Mouse (Mus musculus) liver, embryonic 14.5 days (tissue): ENCODE measurements at regions not wholly inside any gene's neighbourhood (a gene's known extent, or its start where the extent isn't known, plus 50 kb on each side); places are given as distances from the start of the nearest gene placed in this dataset.

ENCODE experiments used
- ATAC-seq: fragments of 200-750 bp; cut with Nextera tagmentation; 2 replicates; pipeline ENCODE4 v1.8.0; 2017; ENCODE audit warnings: moderate number of reproducible peaks, mild to moderate bottlenecking, moderate library complexity; ENCODE audit not compliant: insufficient read depth
- DNase-seq, 3 experiments: peaks; one replicate each; pipeline ENCODE4 v3.0.0-alpha.2; 2012 to 2013; ENCODE audit warnings: low read depth in 3 of 3, low spot score in 3 of 3
- H3K27ac ChIP-seq: fragments of 300-500 bp; sonication (generic); 2 replicates; pipeline ENCODE4 v1.5.1; 2014; ENCODE audit warnings: moderate library complexity, mild to moderate bottlenecking, control low read depth, inconsistent platforms
- H3K27me3 ChIP-seq: fragments of 300-500 bp; sonication (generic); 2 replicates; pipeline ENCODE4 v1.6.1; 2014; ENCODE audit warnings: mild to moderate bottlenecking, low read length, moderate library complexity; ENCODE audit not compliant: control insufficient read depth, insufficient read depth
- H3K36me3 ChIP-seq: fragments of 300-500 bp; sonication (generic); replicated peaks from 2 replicates; pipeline ENCODE4 v1.6.1; 2014; ENCODE audit warnings: low read depth; ENCODE audit not compliant: control insufficient read depth, insufficient read depth
- H3K4me1 ChIP-seq, 2 experiments: fragments of 200-500 bp in 1 of 2; fragments of 300-500 bp in 1 of 2; sonication (generic) in 1 of 2; replicated peaks; 2 replicates each; pipeline ENCODE4 v1.6.1; 2012 to 2014; ENCODE audit warnings: antibody characterized with exemption in 1 of 2, inconsistent platforms in 1 of 2, low read length in 1 of 2; ENCODE audit not compliant: control insufficient read depth in 2 of 2, insufficient read depth in 2 of 2
- H3K4me2 ChIP-seq: fragments of 300-500 bp; sonication (generic); 2 replicates; pipeline ENCODE4 v1.6.1; 2014; ENCODE audit warnings: low read depth, mild to moderate bottlenecking, control low read depth, moderate library complexity
- H3K4me3 ChIP-seq, 2 experiments: fragments of 200-500 bp in 1 of 2; fragments of 300-500 bp in 1 of 2; sonication (generic) in 1 of 2; 2 replicates each; pipeline ENCODE4 v1.5.1; 2012 to 2014; ENCODE audit warnings: low read depth in 2 of 2, low read length in 2 of 2, mild to moderate bottlenecking in 2 of 2, control low read depth in 1 of 2, inconsistent platforms in 1 of 2, moderate library complexity in 1 of 2; ENCODE audit not compliant: insufficient read depth in 1 of 2
- H3K9ac ChIP-seq: fragments of 300-500 bp; sonication (generic); replicated peaks from 2 replicates; pipeline ENCODE4 v1.6.1; 2014; ENCODE audit warnings: mild to moderate bottlenecking, control low read depth, moderate library complexity
- H3K9me3 ChIP-seq: fragments of 300-500 bp; sonication (generic); 2 replicates; pipeline ENCODE4 v1.6.1; 2016; ENCODE audit warnings: low read length, mixed read lengths; ENCODE audit not compliant: control insufficient read depth
- CTCF ChIP-seq: IDR thresholded peaks from 2 replicates; pipeline ENCODE4 v1.5.1; 2016; ENCODE audit warnings: antibody characterized with exemption, low read depth, control low read depth
- EP300 ChIP-seq: IDR thresholded peaks from 2 replicates; pipeline ENCODE4 v1.6.1; 2016; ENCODE audit warnings: antibody characterized with exemption, low read depth
- WGBS: fragments of 180-500 bp; shearing (Covaris S2); extraction: QIAGEN DNeasy Blood & Tissue Kit; methylation state at CpG from one replicate; pipeline ENCODE4 v1.1.7; 2014; ENCODE audit not compliant: insufficient replicate concordance; 5-methylcytosine and 5-hydroxymethylcytosine counted together

GRCm38 (mm10) chr12:49758391-49758790, 373.4 kb downstream of the Gm43517 start:
- Histone ChIP-seq H3K27me3 (no peaks in the 10 kb centered on the region), H3K4me3 (no peak overlapping the region), H3K4me2 (no peak overlapping the region), H3K9ac (no peak overlapping the region), H3K4me1 (no peaks in the 10 kb centered on the region), H3K9me3 (no peaks in the 10 kb centered on the region), H3K27ac (no peak overlapping the region), H3K36me3 (no peaks in the 10 kb centered on the region)
- DNase-seq (no peak), ATAC-seq (no peak)
- 65% methylated on average over 4 of the region's 4 CpGs for WGBS
- no peak for TF ChIP-seq EP300
- no peak for TF ChIP-seq CTCF

DNA sequence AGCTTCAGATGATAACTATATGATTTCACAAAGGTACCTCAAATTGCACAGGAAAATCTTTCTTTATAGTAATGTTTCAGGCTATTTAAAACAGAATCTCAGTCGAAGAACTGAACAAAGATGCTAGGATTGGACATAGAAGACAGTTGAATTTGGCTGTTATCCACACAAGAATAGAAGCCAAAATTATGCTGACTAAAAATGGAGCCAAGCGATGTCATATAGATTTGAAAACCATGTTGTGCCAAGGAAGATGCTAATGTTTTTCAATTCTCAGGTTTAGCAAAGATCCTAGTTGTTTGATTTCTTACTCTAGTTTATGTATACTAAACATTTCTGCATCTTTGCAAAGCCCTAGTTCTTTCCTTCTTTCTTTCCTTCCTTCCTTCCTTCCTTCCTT, 379.6 kb downstream of the Gm43517 start:
- Histone ChIP-seq H3K9me3 (no peaks in the 10 kb centered on the region), H3K9ac (no peak overlapping the region), H3K27me3 (no peaks in the 10 kb centered on the region), H3K4me2 (no peak overlapping the region), H3K4me1 (no peaks in the 10 kb centered on the region), H3K4me3 (no peak overlapping the region), H3K36me3 (no peaks in the 10 kb centered on the region), H3K27ac (no peak overlapping the region)
- no peak for DNase-seq
- TF ChIP-seq CTCF, result no peak
- ATAC-seq, result no peak
- 49% methylated on average over 2 of the region's 2 CpGs for WGBS

DNA sequence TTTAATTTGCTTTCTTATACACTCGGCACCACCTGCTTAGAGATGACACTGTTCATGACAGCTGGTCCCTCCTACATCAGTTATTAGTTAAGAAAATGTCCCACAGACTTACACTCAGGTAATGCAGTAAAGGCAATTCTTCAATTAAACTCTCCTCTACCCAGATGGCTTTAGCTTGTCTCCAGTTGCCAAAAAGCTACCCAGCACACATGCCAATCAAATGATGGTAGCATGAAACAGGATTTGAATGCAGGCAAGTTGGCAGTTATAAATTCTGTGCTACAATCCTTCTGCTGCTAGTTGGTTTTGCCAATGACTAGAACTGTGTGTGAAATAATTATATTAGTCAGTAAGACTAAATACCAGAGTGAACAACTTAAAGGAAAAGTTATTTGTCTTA, 423.4 kb downstream of the Gm43517 start:
- 63% methylated on average over 1 of the region's 1 CpGs for WGBS
- H3K9me3 ChIP-seq, result no peaks in the 10 kb centered on the region
- no peak overlapping the region for H3K27ac ChIP-seq
- no peaks in the 10 kb centered on the region for H3K27me3 ChIP-seq
- ATAC-seq, result no peak
- no peaks in the 10 kb centered on the region for H3K36me3 ChIP-seq
- H3K4me3 ChIP-seq, result no peak overlapping the region
- no peak for TF ChIP-seq EP300
- no peak overlapping the region for H3K9ac ChIP-seq
- H3K4me2 ChIP-seq, result no peak overlapping the region
- no peak for DNase-seq
- no peaks in the 10 kb centered on the region for H3K4me1 ChIP-seq

- Histone ChIP-seq H3K4me2 (no peak overlapping the region), H3K36me3 (no peaks in the 10 kb centered on the region), H3K27ac (no peak overlapping the region), H3K9ac (no peak overlapping the region), H3K4me1 (no peaks in the 10 kb centered on the region), H3K4me3 (no peak overlapping the region), H3K9me3 (no peaks in the 10 kb centered on the region), H3K27me3 (no peaks in the 10 kb centered on the region)
- ATAC-seq (no peak), DNase-seq (no peak)
- WGBS, result 56% methylated on average over 3 of the region's 3 CpGs
- TF ChIP-seq EP300, result no peak
- no peak for TF ChIP-seq CTCF
Measured at GRCm38 (mm10) chr12:49814653-49815052, 429.7 kb downstream of the Gm43517 start.

GRCm38 (mm10) chr12:49827769-49828168, 442.8 kb downstream of the Gm43517 start:
- Histone ChIP-seq H3K4me3 (no peak overlapping the region), H3K36me3 (no peaks in the 10 kb centered on the region), H3K4me1 (no peaks in the 10 kb centered on the region), H3K4me2 (no peak overlapping the region), H3K9ac (no peak overlapping the region), H3K27me3 (no peaks in the 10 kb centered on the region), H3K9me3 (no peaks in the 10 kb centered on the region), H3K27ac (no peak overlapping the region)
- WGBS, result 64% methylated on average over 3 of the region's 3 CpGs
- TF ChIP-seq EP300 (no peak), CTCF (no peak)
- ATAC-seq (no peak), DNase-seq (no peak)

DNA sequence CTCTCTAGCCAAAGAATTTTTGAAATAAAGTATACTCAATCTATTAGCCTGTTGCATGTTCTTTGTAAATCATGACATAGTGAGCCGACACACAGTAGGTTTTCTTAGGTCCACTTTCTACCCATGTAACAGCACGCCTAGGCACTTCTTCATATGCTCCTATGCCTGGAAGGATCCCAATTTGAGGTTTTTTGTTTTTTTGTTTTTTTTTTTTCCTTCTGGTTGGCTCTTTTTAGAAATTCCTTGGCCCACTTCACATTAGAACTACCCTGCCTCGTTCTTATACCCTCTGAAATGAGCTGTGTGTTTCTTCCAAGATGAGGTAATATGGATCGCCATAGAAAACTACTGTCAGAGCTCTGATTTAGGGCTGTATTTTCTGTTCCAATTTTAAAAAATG, 443.6 kb downstream of the Gm43517 start:
- DNase-seq (no peak), ATAC-seq (no peak)
- H3K9ac ChIP-seq, result no peak overlapping the region
- no peak overlapping the region for H3K4me3 ChIP-seq
- no peaks in the 10 kb centered on the region for H3K9me3 ChIP-seq
- no peak for TF ChIP-seq EP300
- TF ChIP-seq CTCF, result no peak
- 67% methylated on average over 4 of the region's 4 CpGs for WGBS
- H3K27ac ChIP-seq, result no peak overlapping the region
- H3K36me3 ChIP-seq, result no peaks in the 10 kb centered on the region
- H3K4me1 ChIP-seq, result no peaks in the 10 kb centered on the region
- no peaks in the 10 kb centered on the region for H3K27me3 ChIP-seq
- no peak overlapping the region for H3K4me2 ChIP-seq
